Mouse (Mus musculus) CD8-positive naive resting alpha-beta T cell, adult 57 days (primary cell): Measurements from ENCODE around the gene Selenbp1. TPM values are rescaled to one million over a fixed set of nuclear protein-coding genes. Genes with fewer than 3 reads are reported as not detected.

Source experiments
- total RNA-seq: library from RNA; stranded (reverse); gene quantifications from one replicate; pipeline ENCODE4 v1.2.4, GENCODE M21; 2023

Selenbp1 gene
- total RNA-seq, result 1.2 TPM

GRCm38 (mm10) chr3:94932809-94933564 lies at the start of gene Selenbp1:
Selenbp1 (plus strand) TSS chr3:94933056.

GRCm38 (mm10) chr3:94886316-94887224 lies 46.3 kb upstream of the Selenbp1 start, which contains the start of gene Psmb4:
Psmb4 (minus strand) TSS chr3:94886961.

GRCm38 (mm10) chr3:94953764-94954616 lies 21.1 kb downstream of the Selenbp1 start, which contains the start of gene Rfx5:
Rfx5 (plus strand) TSS chr3:94954075.

GRCm38 (mm10) chr3:94974528-94975422 lies 41.9 kb downstream of the Selenbp1 start, which contains the start of gene Pi4kb:
Pi4kb (plus strand) TSS chr3:94974731.

Other genes starting within 250 kb of the Selenbp1 start
- not detected for gene Selenbp2, start 239.5 kb upstream of the Selenbp1 start, total RNA-seq
- 1.4 TPM for gene Cgn, start 146.6 kb upstream of the Selenbp1 start, total RNA-seq
- 74.0 TPM for gene Pogz, start 95.5 kb upstream of the Selenbp1 start, total RNA-seq
- gene Psmb4, start 46.1 kb upstream of the Selenbp1 start, total RNA-seq, result 195 TPM
- 28.3 TPM for gene Rfx5, start 21.0 kb downstream of the Selenbp1 start, total RNA-seq
- 39.0 TPM for gene Pi4kb, start 41.7 kb downstream of the Selenbp1 start, total RNA-seq
- 51.4 TPM for gene Zfp687, start 82.4 kb downstream of the Selenbp1 start, total RNA-seq
- 127 TPM for gene Psmd4, start 109.6 kb downstream of the Selenbp1 start, total RNA-seq
- 54.4 TPM for gene Pip5k1a, start 173.9 kb downstream of the Selenbp1 start, total RNA-seq
- 48.9 TPM for gene Vps72, start 178.0 kb downstream of the Selenbp1 start, total RNA-seq
- 2.5 TPM for gene Tmod4, start 191.4 kb downstream of the Selenbp1 start, total RNA-seq
- gene Scnm1, start 201.0 kb downstream of the Selenbp1 start, total RNA-seq, result 99.1 TPM
- 5.1 TPM for gene Lysmd1, start 201.0 kb downstream of the Selenbp1 start, total RNA-seq
- gene Tnfaip8l2, start 209.3 kb downstream of the Selenbp1 start, total RNA-seq, result 73.5 TPM
- 2.2 TPM for gene Sema6c, start 227.4 kb downstream of the Selenbp1 start, total RNA-seq